Mouse (Mus musculus) stomach, embryonic 14.5 days (tissue): ENCODE data around the gene Rala. TPM values are rescaled to one million over a fixed set of nuclear protein-coding genes. Genes with fewer than 3 reads are reported as not detected.

Source experiments
- ATAC-seq: fragments of 200-750 bp; cut with Nextera tagmentation; 2 replicates; pipeline ENCODE4 v1.8.0; 2017; ENCODE audit warnings: low read depth, moderate TSS enrichment; ENCODE audit not compliant: insufficient number of reproducible peaks, insufficient read depth, low FRiP score
- H3K27ac ChIP-seq: fragments of 300-500 bp; sonication (generic); 2 replicates; pipeline ENCODE4 v1.5.1; 2014; ENCODE audit warnings: mild to moderate bottlenecking, low read length, moderate library complexity, mixed read lengths
- H3K27me3 ChIP-seq: fragments of 300-500 bp; sonication (generic); 2 replicates; pipeline ENCODE4 v1.6.1; 2014; ENCODE audit warnings: low read length, control low read depth, mixed read lengths; ENCODE audit not compliant: control insufficient read depth, insufficient read depth
- H3K36me3 ChIP-seq: fragments of 300-500 bp; sonication (generic); 2 replicates; pipeline ENCODE4 v1.6.1; 2014; ENCODE audit warnings: mild to moderate bottlenecking, control low read depth, low read length, moderate library complexity, mixed read lengths; ENCODE audit not compliant: control insufficient read depth, insufficient read depth
- H3K4me1 ChIP-seq: fragments of 300-500 bp; sonication (generic); 2 replicates; pipeline ENCODE4 v1.6.1; 2014; ENCODE audit warnings: low read length, control low read depth, mixed read lengths; ENCODE audit not compliant: control insufficient read depth, insufficient read depth
- H3K4me2 ChIP-seq: fragments of 300-500 bp; sonication (generic); replicated peaks from 2 replicates; pipeline ENCODE4 v1.6.1; 2014; ENCODE audit warnings: low read depth, low read length, control low read depth
- H3K4me3 ChIP-seq: fragments of 300-500 bp; sonication (generic); 2 replicates; pipeline ENCODE4 v1.5.1; 2014; ENCODE audit warnings: low read depth, low read length, control low read depth
- H3K9ac ChIP-seq: fragments of 300-500 bp; sonication (generic); replicated peaks from 2 replicates; pipeline ENCODE4 v1.6.1; 2014; ENCODE audit warnings: low read depth, mild to moderate bottlenecking, control low read depth, low read length, moderate library complexity, mixed read lengths
- H3K9me3 ChIP-seq: fragments of 300-500 bp; sonication (generic); 2 replicates; pipeline ENCODE4 v1.6.1; 2016; ENCODE audit warnings: low read depth, low read length, control low read depth; ENCODE audit not compliant: control insufficient read depth
- WGBS: fragments of 180-500 bp; shearing (Covaris S2); extraction: QIAGEN DNeasy Blood & Tissue Kit; methylation state at CpG from one replicate; pipeline ENCODE4 v1.1.7; 2014; 5-methylcytosine and 5-hydroxymethylcytosine counted together
- polyA plus RNA-seq: library from polyadenylated mRNA; unstranded; fragments of >200 nt; fragmentation: Nextera tagmentation; extraction: Ambion mirVana; gene quantifications from 2 replicates; pipeline ENCODE4 v1.2.1, GENCODE M21; 2014

The Rala gene
- polyA plus RNA-seq, 1 experiment from 2014 or later, result 105 TPM

DNA sequence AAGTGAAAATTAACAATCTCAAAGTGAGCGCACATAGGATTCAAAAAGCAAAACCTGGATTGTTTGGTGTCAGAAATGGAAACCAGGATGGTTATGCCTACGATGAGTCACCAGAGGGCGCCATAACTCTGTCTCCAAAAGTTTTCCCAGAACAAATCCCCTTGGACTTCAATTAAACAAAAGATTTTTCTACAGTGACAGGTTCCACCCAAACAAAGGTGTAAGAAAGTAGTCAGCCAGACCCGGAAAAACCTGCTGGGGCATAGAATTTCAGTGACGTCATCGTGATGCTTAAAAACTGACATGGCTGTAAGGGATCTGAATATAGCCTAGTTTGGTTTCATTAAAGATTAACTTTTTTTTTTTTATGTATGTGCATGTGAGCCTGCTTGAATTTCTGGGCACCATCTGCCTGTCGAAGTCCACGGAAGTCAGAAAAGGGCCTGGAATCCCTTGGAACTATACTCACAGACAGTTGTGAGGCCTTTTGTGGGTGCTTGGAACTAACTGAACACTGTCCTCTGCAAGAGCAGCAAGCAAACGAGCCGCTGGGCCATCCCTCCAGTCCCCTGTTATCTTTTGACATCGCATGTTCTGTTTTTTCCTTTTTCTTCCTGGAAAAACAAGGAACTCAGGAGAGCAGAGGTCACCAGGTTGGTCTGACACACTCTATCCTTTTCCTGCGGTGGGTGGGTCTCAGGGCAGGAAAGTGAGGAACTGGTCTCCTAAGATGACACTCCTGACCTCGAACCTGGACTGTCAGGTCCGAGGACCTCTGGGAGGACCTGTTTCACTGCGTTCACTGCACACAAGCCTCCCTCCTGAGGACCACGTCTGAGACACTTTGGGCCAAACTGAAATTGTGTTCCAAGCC is 106.2 kb downstream of the Rala start:
- no peak overlapping the region for H3K4me2 ChIP-seq
- no peaks in the 10 kb centered on the region for H3K27me3 ChIP-seq
- H3K36me3 ChIP-seq, result no peaks in the 10 kb centered on the region
- peak; percentile 74 for ATAC-seq
- H3K27ac ChIP-seq, result peak overlapping the region; percentile 35; the same call in 1 of the 2 replicates
- H3K4me1 ChIP-seq, result 0 out of 2 replicates have a peak, but pooled peaks cover 2% of the 10 kb centered on the region
- no peaks in the 10 kb centered on the region for H3K9me3 ChIP-seq
- H3K9ac ChIP-seq, result no peak overlapping the region
- no peak overlapping the region for H3K4me3 ChIP-seq
- 37% methylated on average over 16 of the region's 16 CpGs for WGBS

DNA sequence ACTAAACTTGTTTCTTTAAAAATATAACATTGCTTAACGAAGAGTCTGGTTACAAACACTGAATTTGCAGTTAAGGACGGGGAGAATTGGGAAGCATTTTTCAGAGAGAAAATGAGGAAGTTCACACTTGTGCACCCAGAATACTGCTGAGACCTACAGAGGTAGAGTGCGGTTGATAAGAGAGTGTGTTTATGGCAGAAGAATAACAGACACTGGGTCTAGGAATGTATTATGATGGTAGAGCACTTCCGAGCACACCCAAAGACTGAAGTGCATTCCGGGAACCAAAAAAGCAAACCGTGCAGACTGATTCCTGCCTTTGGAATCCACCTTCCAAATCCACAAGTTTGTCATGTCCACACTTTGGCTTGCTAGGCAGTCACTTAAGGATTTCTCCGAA is 107.2 kb downstream of the Rala start:
- Histone ChIP-seq H3K4me2 (no peak overlapping the region), H3K4me3 (no peak overlapping the region), H3K36me3 (no peaks in the 10 kb centered on the region), H3K9ac (no peak overlapping the region), H3K27me3 (no peaks in the 10 kb centered on the region), H3K4me1 (0 out of 2 replicates have a peak, but pooled peaks cover 2% of the 10 kb centered on the region), H3K27ac (no peak overlapping the region), H3K9me3 (no peaks in the 10 kb centered on the region)
- 79% methylated on average over 7 of the region's 7 CpGs for WGBS
- ATAC-seq, result no peak

DNA sequence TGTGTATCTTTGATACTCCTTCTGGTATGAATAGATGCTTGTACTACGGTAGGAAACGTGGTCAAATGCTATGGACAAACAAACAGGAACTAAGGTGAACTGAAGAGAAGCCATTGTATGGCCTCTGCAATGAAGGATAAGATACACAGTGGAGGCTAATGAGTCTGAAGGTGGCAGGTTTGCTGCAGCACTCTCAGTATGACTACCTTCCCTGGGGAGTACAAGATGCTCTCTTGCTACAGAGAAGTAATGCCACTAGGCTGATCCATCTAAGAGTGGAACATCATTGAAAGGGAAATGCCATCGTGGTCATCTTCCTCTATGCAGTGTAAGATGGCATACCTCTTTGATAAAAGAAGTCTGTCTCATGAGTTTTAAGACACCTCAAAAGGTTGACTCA is 111.1 kb downstream of the Rala start:
- WGBS, result 71% methylated on average over 3 of the region's 3 CpGs
- ATAC-seq, result no peak
- Histone ChIP-seq H3K27ac (no peak overlapping the region), H3K4me3 (no peak overlapping the region), H3K9ac (no peak overlapping the region), H3K9me3 (no peaks in the 10 kb centered on the region), H3K4me2 (no peak overlapping the region), H3K27me3 (no peaks in the 10 kb centered on the region), H3K4me1 (0 out of 2 replicates have a peak, but pooled peaks cover under 1% of the 10 kb centered on the region), H3K36me3 (no peaks in the 10 kb centered on the region)

Other genes with a start within 250 kb of the Rala start
- 61.0 and 61.3 TPM in 2 replicates for gene Mplkip, start 249.0 kb downstream of the Rala start, polyA plus RNA-seq
- gene Sugct, start 248.7 kb downstream of the Rala start, polyA plus RNA-seq, result 4.7 and 5.9 TPM in 2 replicates
- 27.5 and 27.8 TPM in 2 replicates for gene Cdk13, start 139.1 kb downstream of the Rala start, polyA plus RNA-seq
- 68.9 and 69.6 TPM in 2 replicates for gene Yae1d1, start 49.1 kb upstream of the Rala start, polyA plus RNA-seq